Mouse (Mus musculus) MEL (cell line): ENCODE data around the gene Mthfd2. TPM values are rescaled to one million over a fixed set of nuclear protein-coding genes. Genes with fewer than 3 reads are reported as not detected.

Experiments
- DNase-seq: peaks from one replicate; pipeline ENCODE4 v3.0.0; 2011; ENCODE audit warnings: low read depth, low spot score
- H3K27ac ChIP-seq: 2 replicates; pipeline ENCODE4 v1.5.1; 2012; ENCODE audit warnings: low read depth, mild to moderate bottlenecking, control low read depth, low read length, moderate library complexity; ENCODE audit not compliant: control insufficient read depth
- H3K27me3 ChIP-seq, 2 experiments: fragments of 150-350 bp in 1 of 2; sonication (generic) in 1 of 2; 2 replicates each; pipeline ENCODE4 v1.6.1; 2012; ENCODE audit warnings: low read length in 2 of 2, mild to moderate bottlenecking in 2 of 2, improper control_type of control experiment in 1 of 2, moderate library complexity in 1 of 2; ENCODE audit not compliant: insufficient read depth in 2 of 2, control insufficient read depth in 1 of 2
- H3K36me3 ChIP-seq, 2 experiments: 2 replicates each; pipeline ENCODE4 v1.6.1; 2012 to 2014; ENCODE audit warnings: low read length in 2 of 2, improper control_type of control experiment in 1 of 2, inconsistent platforms in 1 of 2, mild to moderate bottlenecking in 1 of 2; ENCODE audit not compliant: insufficient read depth in 2 of 2, control insufficient read depth in 1 of 2
- H3K4me1 ChIP-seq, 2 experiments: fragments of 150-350 bp in 1 of 2; sonication (generic) in 1 of 2; 2 replicates each; pipeline ENCODE4 v1.6.1; 2012; ENCODE audit warnings: low read length in 2 of 2, improper control_type of control experiment in 1 of 2, mild to moderate bottlenecking in 1 of 2; ENCODE audit not compliant: insufficient read depth in 2 of 2, control insufficient read depth in 1 of 2
- H3K4me3 ChIP-seq, 2 experiments: fragments of 150-350 bp in 1 of 2; sonication (generic) in 1 of 2; 2 replicates each; pipeline ENCODE4 v1.5.1; 2012; ENCODE audit warnings: low read depth in 2 of 2, low read length in 2 of 2, mild to moderate bottlenecking in 2 of 2, moderate library complexity in 2 of 2, control low read depth in 1 of 2, improper control_type of control experiment in 1 of 2; ENCODE audit not compliant: control insufficient read depth in 1 of 2, insufficient read depth in 1 of 2
- H3K79me2 ChIP-seq: 2 replicates; pipeline ENCODE4 v1.6.1; 2012; ENCODE audit warnings: mild to moderate bottlenecking, low read length, moderate library complexity; ENCODE audit not compliant: control insufficient read depth, poor library complexity, insufficient read depth
- H3K9ac ChIP-seq: 2 replicates; pipeline ENCODE4 v1.6.1; 2012; ENCODE audit warnings: low read depth, mild to moderate bottlenecking, control low read depth, low read length, moderate library complexity; ENCODE audit not compliant: control insufficient read depth, poor library complexity, severe bottlenecking
- H3K9me3 ChIP-seq: fragments of 150-350 bp; sonication (generic); replicated peaks from 2 replicates; pipeline ENCODE4 v1.6.1; 2012; ENCODE audit warnings: mild to moderate bottlenecking, low read length, improper control_type of control experiment, moderate library complexity; ENCODE audit not compliant: insufficient read depth
- BHLHE40 ChIP-seq: IDR thresholded peaks from 2 replicates; pipeline ENCODE4 v1.6.1; 2012; ENCODE audit warnings: low read depth, mild to moderate bottlenecking, inconsistent platforms, low read length, improper control_type of control experiment, borderline replicate concordance
- CTCF ChIP-seq, 3 experiments: IDR thresholded peaks in 2 of 3; conservative IDR thresholded peaks in 1 of 3; 2 replicates each; pipeline ENCODE4 v1.5.1; 2011 to 2012; ENCODE audit warnings: low read length in 3 of 3, low read depth in 2 of 3, mild to moderate bottlenecking in 2 of 3, improper control_type of control experiment in 1 of 3, inconsistent platforms in 1 of 3, mixed read lengths in 1 of 3, moderate library complexity in 1 of 3; ENCODE audit not compliant: control insufficient read depth in 1 of 3, insufficient read depth in 1 of 3, poor library complexity in 1 of 3, severe bottlenecking in 1 of 3
- EP300 ChIP-seq, 2 experiments: IDR thresholded peaks; 2 replicates each; pipeline ENCODE4 v1.6.1; 2011; ENCODE audit warnings: improper control_type of control experiment in 2 of 2, low read length in 2 of 2, low read depth in 1 of 2, mild to moderate bottlenecking in 1 of 2
- GABPA ChIP-seq: IDR thresholded peaks from 2 replicates; pipeline ENCODE4 v1.6.1; 2012; ENCODE audit warnings: low read depth, mild to moderate bottlenecking, inconsistent platforms, low read length, improper control_type of control experiment, moderate library complexity
- HCFC1 ChIP-seq: IDR thresholded peaks from 2 replicates; pipeline ENCODE4 v1.6.1; 2012; ENCODE audit warnings: low read depth, mild to moderate bottlenecking, inconsistent platforms, low read length, improper control_type of control experiment, moderate library complexity
- KAT2A ChIP-seq: conservative IDR thresholded peaks from 2 replicates; pipeline ENCODE4 v1.6.1; 2012; ENCODE audit warnings: low read depth, low read length, improper control_type of control experiment, inconsistent platforms
- MAFK ChIP-seq: IDR thresholded peaks from 2 replicates; pipeline ENCODE4 v1.6.1; 2011; ENCODE audit warnings: low read depth, mild to moderate bottlenecking, low read length, improper control_type of control experiment, borderline replicate concordance
- MEF2A ChIP-seq: IDR thresholded peaks from 2 replicates; pipeline ENCODE4 v1.6.1; 2014; ENCODE audit warnings: low read depth, mild to moderate bottlenecking, inconsistent platforms, low read length, improper control_type of control experiment; ENCODE audit not compliant: poor library complexity, insufficient replicate concordance, severe bottlenecking; ENCODE audit errors: extremely low read depth
- MYB ChIP-seq: IDR thresholded peaks from 2 replicates; pipeline ENCODE4 v1.6.1; 2011; ENCODE audit warnings: mild to moderate bottlenecking, low read depth, low read length, improper control_type of control experiment
- MYC ChIP-seq: IDR thresholded peaks from 2 replicates; pipeline ENCODE4 v1.6.1; 2011; ENCODE audit warnings: low read depth, mild to moderate bottlenecking, low read length, improper control_type of control experiment, moderate library complexity
- NELFE ChIP-seq: IDR thresholded peaks from 2 replicates; pipeline ENCODE4 v1.6.1; 2011; ENCODE audit warnings: low read depth, low read length, improper control_type of control experiment
- NRF1 ChIP-seq: IDR thresholded peaks from 2 replicates; pipeline ENCODE4 v1.6.1; 2014; ENCODE audit warnings: low read depth, mild to moderate bottlenecking, inconsistent platforms, low read length, improper control_type of control experiment, moderate library complexity; ENCODE audit not compliant: poor library complexity, insufficient read depth, severe bottlenecking
- POLR2A ChIP-seq, 2 experiments: IDR thresholded peaks; 2 replicates each; pipeline ENCODE4 v1.6.1; 2011 to 2012; ENCODE audit warnings: low read length in 2 of 2, mild to moderate bottlenecking in 2 of 2, control low read depth in 1 of 2, improper control_type of control experiment in 1 of 2, low read depth in 1 of 2, moderate library complexity in 1 of 2; ENCODE audit not compliant: control insufficient read depth in 1 of 2, insufficient read depth in 1 of 2, poor library complexity in 1 of 2
- POLR2AphosphoS5 ChIP-seq: IDR thresholded peaks from 2 replicates; pipeline ENCODE4 v1.6.1; 2012; ENCODE audit warnings: low read depth, borderline replicate concordance, mild to moderate bottlenecking, inconsistent platforms, low read length, moderate library complexity, mixed read lengths
- RAD21 ChIP-seq: IDR thresholded peaks from 2 replicates; pipeline ENCODE4 v1.6.1; 2011; ENCODE audit warnings: mild to moderate bottlenecking, low read depth, low read length, improper control_type of control experiment
- RCOR1 ChIP-seq: IDR thresholded peaks from 2 replicates; pipeline ENCODE4 v1.6.1; 2012; ENCODE audit warnings: low read depth, mild to moderate bottlenecking, inconsistent platforms, low read length, improper control_type of control experiment
- SIN3A ChIP-seq: IDR thresholded peaks from 2 replicates; pipeline ENCODE4 v1.6.1; 2012; ENCODE audit warnings: low read length, improper control_type of control experiment, inconsistent platforms
- SMC3 ChIP-seq: IDR thresholded peaks from 2 replicates; pipeline ENCODE4 v1.6.1; 2011; ENCODE audit warnings: low read depth, low read length, improper control_type of control experiment
- ZC3H11A ChIP-seq: IDR thresholded peaks from 2 replicates; pipeline ENCODE4 v1.6.1; 2012; ENCODE audit warnings: low read depth, mild to moderate bottlenecking, inconsistent platforms, low read length, improper control_type of control experiment
- ZKSCAN1 ChIP-seq: IDR thresholded peaks from 2 replicates; pipeline ENCODE4 v1.6.1; 2012; ENCODE audit warnings: low read depth, mild to moderate bottlenecking, inconsistent platforms, low read length, improper control_type of control experiment, moderate library complexity
- ZNF384 ChIP-seq: IDR thresholded peaks from 2 replicates; pipeline ENCODE4 v1.6.1; 2012; ENCODE audit warnings: low read depth, mild to moderate bottlenecking, inconsistent platforms, low read length, improper control_type of control experiment
- polyA plus RNA-seq, 2 experiments: library from polyadenylated mRNA; stranded (reverse) in 1 of 2; unstranded in 1 of 2; fragments of >175 nt in 1 of 2; fragments of >200 nt in 1 of 2; gene quantifications; 2 replicates each; pipeline versions ENCODE4 v1.2.1 to v1.2.4; 2012; ENCODE audit warnings: low replicate concordance in 2 of 2, low read depth in 1 of 2; ENCODE audit not compliant: insufficient read length in 2 of 2, insufficient read depth in 1 of 2, missing spikeins in 1 of 2
- total RNA-seq: library from RNA; depleted of rRNA; stranded (reverse); fragments of 300-350 nt; gene quantifications from 2 replicates; pipeline ENCODE4 v1.2.3, GENCODE M21; 2012

Gene Mthfd2
- total and polyA plus RNA-seq, 3 experiments: 80.5 to 558 (median 219) TPM

- TF ChIP-seq GABPA: no peak
- peak; percentile 89 for TF ChIP-seq RAD21
- peak; percentile 89 for TF ChIP-seq SMC3
- no peak for TF ChIP-seq MYB
- no peak for TF ChIP-seq SIN3A
- no peak for TF ChIP-seq MAFK
- 0 out of 2 replicates have a peak, but pooled peaks have one; percentile 9 for TF ChIP-seq BHLHE40
- no peak for TF ChIP-seq RCOR1
- no peak for TF ChIP-seq KAT2A
- no peak for TF ChIP-seq HCFC1
- no peak for TF ChIP-seq ZKSCAN1
- peak in 1 of 2 experiments; percentile 22; a peak in 1 of 4 replicates for TF ChIP-seq POLR2A (IDR thresholded peaks at IDR 0.05; ENCODE audit: control insufficient read depth in 1 of 2, insufficient read depth in 1 of 2, low read depth in 1 of 2, low read length in 2 of 2, poor library complexity in 1 of 2)
- TF ChIP-seq EP300 (IDR thresholded peaks at IDR 0.05; ENCODE audit: low read depth in 1 of 2, low read length in 2 of 2): no peak
- peak; percentile 87 to 97 (median 94) for TF ChIP-seq CTCF (IDR thresholded peaks at IDR 0.05 in 2 of 3, conservative IDR thresholded peaks at IDR 0.05 in 1 of 3; ENCODE audit: control insufficient read depth in 1 of 3, insufficient read depth in 1 of 3, low read depth in 2 of 3, low read length in 3 of 3, poor library complexity in 1 of 3, severe bottlenecking in 1 of 3)
- no peak for TF ChIP-seq MYC
- no peak for TF ChIP-seq NRF1
- TF ChIP-seq MEF2A: no peak
- TF ChIP-seq ZNF384: no peak
These were observed 30.9 kb upstream of the Mthfd2 start (continued) for GRCm38 (mm10) chr6:83356569-83357138.

GRCm38 (mm10) chr6:83354856-83355781 is 29.4 kb upstream of the Mthfd2 start:
- Histone ChIP-seq H3K27me3 (no peaks in the 10 kb centered on the region), H3K27ac (no peak overlapping the region), H3K4me3 (no peak overlapping the region), H3K79me2 (peaks cover 7% of the 10 kb centered on the region), H3K36me3 (peaks cover 11 to 23% of the 10 kb centered on the region in 2 experiments), H3K4me1 (peaks cover 12 to 27% of the 10 kb centered on the region in 2 experiments), H3K9me3 (no peaks in the 10 kb centered on the region), H3K9ac (no peak overlapping the region)
- no peak for DNase-seq
- TF ChIP-seq NRF1 (no peak), MYC (no peak), POLR2AphosphoS5 (no peak), NELFE (no peak), SIN3A (no peak), ZC3H11A (no peak)
